Mouse (Mus musculus) thymus, postnatal 10 days (tissue): ENCODE measurements around the gene Hspb7.

Experiments
- DNase-seq, 2 experiments: peaks; one replicate each; pipeline ENCODE4 v3.0.0; 2021; ENCODE audit warnings: low spot score in 2 of 2

Gene Hspb7

GRCm38 (mm10) chr4:141468576-141468975 lies 48.0 kb downstream of the Hspb7 start:
- no peak for DNase-seq

- no peak for DNase-seq
These were observed 48.8 kb downstream of the Hspb7 start for GRCm38 (mm10) chr4:141469343-141469742.

GRCm38 (mm10) chr4:141471491-141471890 lies 50.9 kb downstream of the Hspb7 start:
- DNase-seq = no peak

GRCm38 (mm10) chr4:141472641-141473321 lies 52.2 kb downstream of the Hspb7 start:
- DNase-seq = no peak

GRCm38 (mm10) chr4:141474431-141474830 lies 53.9 kb downstream of the Hspb7 start:
- no peak for DNase-seq
